Mouse (Mus musculus) liver, adult 2 months (tissue): Measurements from ENCODE around the gene Fam120c.

Source experiments
- CTCF ChIP-seq: fragments of 200-500 bp; IDR thresholded peaks from 2 replicates; pipeline ENCODE4 v1.5.1; 2011; ENCODE audit warnings: low read depth, low read length, control low read depth
- POLR2A ChIP-seq: fragments of 200-500 bp; IDR thresholded peaks from 2 replicates; pipeline ENCODE4 v1.6.1; 2011; ENCODE audit warnings: low read length, control low read depth; ENCODE audit not compliant: insufficient read depth; ENCODE audit errors: extremely low read depth

DNA sequence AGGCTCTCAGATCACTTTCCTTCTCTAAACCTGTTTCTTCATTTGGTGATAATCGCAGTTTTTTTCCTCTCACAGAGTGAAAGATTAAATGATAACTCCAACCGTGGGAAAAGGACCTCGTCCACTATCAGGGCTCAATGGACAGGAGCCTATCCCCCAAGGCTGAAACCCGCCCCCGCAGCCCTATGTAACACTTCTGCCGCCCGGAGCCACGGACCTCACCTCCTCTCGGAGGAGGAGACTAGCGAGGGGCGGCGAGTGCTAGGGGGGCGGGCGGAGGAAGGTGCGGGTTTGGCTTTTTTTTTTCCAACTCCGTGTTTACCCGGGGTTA is 176.1 kb downstream of the Fam120c start:
- TF ChIP-seq POLR2A = no peak
- TF ChIP-seq CTCF = no peak
